Mouse (Mus musculus) embryonic facial prominence, embryonic 11.5 days (tissue): ENCODE data around the gene Ankdd1b. TPM values are rescaled to one million over a fixed set of nuclear protein-coding genes. Genes with fewer than 3 reads are reported as not detected.

Experiments used
- ATAC-seq: fragments of 200-750 bp; cut with Nextera tagmentation; replicated peaks from 2 replicates; pipeline ENCODE4 v1.8.0; 2017; ENCODE audit warnings: low read depth; ENCODE audit not compliant: insufficient number of reproducible peaks, low FRiP score, low TSS enrichment
- DNase-seq: peaks from one replicate; pipeline ENCODE4 v3.0.0-alpha.2; 2015; ENCODE audit warnings: low spot score
- H3K27ac ChIP-seq: fragments of 300-500 bp; sonication (generic); replicated peaks from 2 replicates; pipeline ENCODE4 v1.5.1; 2014; ENCODE audit warnings: mild to moderate bottlenecking, low read depth, low read length, control low read depth
- H3K27me3 ChIP-seq: fragments of 300-500 bp; sonication (generic); 2 replicates; pipeline ENCODE4 v1.6.1; 2014; ENCODE audit warnings: mild to moderate bottlenecking, low read length, moderate library complexity, mixed read lengths; ENCODE audit not compliant: control insufficient read depth, insufficient read depth
- H3K36me3 ChIP-seq: fragments of 300-500 bp; sonication (generic); replicated peaks from 2 replicates; pipeline ENCODE4 v1.6.1; 2014; ENCODE audit warnings: low read depth, mild to moderate bottlenecking, low read length, moderate library complexity, mixed read lengths; ENCODE audit not compliant: control insufficient read depth, insufficient read depth
- H3K4me1 ChIP-seq: fragments of 300-500 bp; sonication (generic); 2 replicates; pipeline ENCODE4 v1.6.1; 2014; ENCODE audit warnings: low read length, mixed read lengths; ENCODE audit not compliant: control insufficient read depth, insufficient read depth
- H3K4me2 ChIP-seq: fragments of 300-500 bp; sonication (generic); 2 replicates; pipeline ENCODE4 v1.6.1; 2014; ENCODE audit warnings: low read depth, mild to moderate bottlenecking, control low read depth, low read length, moderate library complexity
- H3K4me3 ChIP-seq: fragments of 300-500 bp; sonication (generic); 2 replicates; pipeline ENCODE4 v1.5.1; 2014; ENCODE audit warnings: low read depth, low read length, control low read depth
- H3K9ac ChIP-seq: fragments of 300-500 bp; sonication (generic); replicated peaks from 2 replicates; pipeline ENCODE4 v1.6.1; 2014; ENCODE audit warnings: mild to moderate bottlenecking, control low read depth, low read length
- H3K9me3 ChIP-seq: fragments of 300-500 bp; sonication (generic); replicated peaks from 2 replicates; pipeline ENCODE4 v1.6.1; 2016; ENCODE audit warnings: mild to moderate bottlenecking, low read length, inconsistent platforms, mixed read lengths; ENCODE audit not compliant: control insufficient read depth
- WGBS: fragments of 180-500 bp; shearing (Covaris S2); extraction: QIAGEN DNeasy Blood & Tissue Kit; methylation state at CpG from one replicate; pipeline ENCODE4 v1.1.7; 2014; 5-methylcytosine and 5-hydroxymethylcytosine counted together
- polyA plus RNA-seq: library from polyadenylated mRNA; unstranded; fragments of >200 nt; fragmentation: Nextera tagmentation; extraction: Ambion mirVana; gene quantifications from 2 replicates; pipeline ENCODE4 v1.2.1, GENCODE M21; 2014

The Ankdd1b gene
- polyA plus RNA-seq, 1 experiment from 2014 or later = not detected

GRCm38 (mm10) chr13:96421230-96421629 is 49.8 kb downstream of the Ankdd1b start:
- no peak for DNase-seq
- Histone ChIP-seq H3K4me1 (no peaks in the 10 kb centered on the region), H3K9ac (no peak overlapping the region), H3K27me3 (no peaks in the 10 kb centered on the region), H3K9me3 (no peaks in the 10 kb centered on the region), H3K4me3 (no peak overlapping the region), H3K27ac (no peak overlapping the region), H3K36me3 (no peaks in the 10 kb centered on the region; the same call in 1 of the 2 replicates), H3K4me2 (no peak overlapping the region)
- peak; percentile 59; the same call in 1 of the 2 replicates for ATAC-seq

- WGBS = 92% methylated on average over 4 of the region's 4 CpGs
- Histone ChIP-seq H3K4me2 (no peak overlapping the region), H3K4me1 (no peaks in the 10 kb centered on the region), H3K27ac (no peak overlapping the region), H3K9me3 (no peaks in the 10 kb centered on the region), H3K4me3 (no peak overlapping the region), H3K9ac (no peak overlapping the region), H3K36me3 (no peaks in the 10 kb centered on the region; the same call in 1 of the 2 replicates), H3K27me3 (no peaks in the 10 kb centered on the region)
- ATAC-seq (no peak), DNase-seq (no peak)
These were observed 52.5 kb downstream of the Ankdd1b start for GRCm38 (mm10) chr13:96418487-96418886.

GRCm38 (mm10) chr13:96417261-96417813 is 53.7 kb downstream of the Ankdd1b start:
- no peak overlapping the region for H3K27ac ChIP-seq
- no peak for DNase-seq
- H3K27me3 ChIP-seq = no peaks in the 10 kb centered on the region
- no peak for ATAC-seq
- no peaks in the 10 kb centered on the region for H3K4me1 ChIP-seq
- H3K9me3 ChIP-seq = no peaks in the 10 kb centered on the region
- no peak overlapping the region for H3K4me2 ChIP-seq
- H3K36me3 ChIP-seq = no peaks in the 10 kb centered on the region; the same call in 1 of the 2 replicates
- no peak overlapping the region for H3K9ac ChIP-seq
- 77% methylated on average over 5 of the region's 5 CpGs for WGBS
- no peak overlapping the region for H3K4me3 ChIP-seq

GRCm38 (mm10) chr13:96416380-96416779 is 54.6 kb downstream of the Ankdd1b start:
- H3K4me1 ChIP-seq = no peaks in the 10 kb centered on the region
- no peak for ATAC-seq
- 88% methylated on average over 8 of the region's 8 CpGs for WGBS
- no peaks in the 10 kb centered on the region for H3K9me3 ChIP-seq
- H3K4me3 ChIP-seq = no peak overlapping the region
- no peak for DNase-seq
- no peak overlapping the region for H3K27ac ChIP-seq
- H3K9ac ChIP-seq = no peak overlapping the region
- no peaks in the 10 kb centered on the region for H3K27me3 ChIP-seq
- H3K36me3 ChIP-seq = no peaks in the 10 kb centered on the region; the same call in 1 of the 2 replicates
- H3K4me2 ChIP-seq = no peak overlapping the region

GRCm38 (mm10) chr13:96414384-96414783 is 56.6 kb downstream of the Ankdd1b start:
- H3K9me3 ChIP-seq = no peaks in the 10 kb centered on the region
- WGBS = 91% methylated on average over 6 of the region's 6 CpGs
- H3K27ac ChIP-seq = no peak overlapping the region
- no peak for DNase-seq
- H3K9ac ChIP-seq = no peak overlapping the region
- H3K4me2 ChIP-seq = no peak overlapping the region
- H3K36me3 ChIP-seq = no peaks in the 10 kb centered on the region; the same call in 1 of the 2 replicates
- H3K4me3 ChIP-seq = no peak overlapping the region
- no peaks in the 10 kb centered on the region for H3K4me1 ChIP-seq
- ATAC-seq = no peak
- H3K27me3 ChIP-seq = no peaks in the 10 kb centered on the region

- no peak overlapping the region for H3K27ac ChIP-seq
- no peaks in the 10 kb centered on the region for H3K9me3 ChIP-seq
- no peak overlapping the region for H3K4me2 ChIP-seq
- 76% methylated on average over 1 of the region's 1 CpGs for whole genome bisulfite sequencing
- ATAC-seq (no peak), DNase-seq (no peak)
- H3K27me3 ChIP-seq = no peaks in the 10 kb centered on the region
- H3K36me3 ChIP-seq = peaks cover 3% of the 10 kb centered on the region
- H3K9ac ChIP-seq = no peak overlapping the region
- H3K4me1 ChIP-seq = no peaks in the 10 kb centered on the region
- no peak overlapping the region for H3K4me3 ChIP-seq
These were observed 62.2 kb downstream of the Ankdd1b start for GRCm38 (mm10) chr13:96408786-96409185.

- Histone ChIP-seq H3K27me3 (no peaks in the 10 kb centered on the region), H3K36me3 (peaks cover 3% of the 10 kb centered on the region), H3K4me1 (no peaks in the 10 kb centered on the region), H3K4me2 (no peak overlapping the region), H3K27ac (no peak overlapping the region), H3K4me3 (no peak overlapping the region), H3K9ac (no peak overlapping the region), H3K9me3 (no peaks in the 10 kb centered on the region)
- DNase-seq (peak; percentile 63), ATAC-seq (no peak)
- 69% methylated on average over 4 of the region's 4 CpGs for WGBS
These were observed 64.0 kb downstream of the Ankdd1b start for GRCm38 (mm10) chr13:96407040-96407439.

- Histone ChIP-seq H3K4me2 (no peak overlapping the region), H3K4me3 (no peak overlapping the region), H3K9ac (no peak overlapping the region), H3K9me3 (no peaks in the 10 kb centered on the region), H3K4me1 (no peaks in the 10 kb centered on the region), H3K36me3 (peaks cover 3% of the 10 kb centered on the region), H3K27ac (no peak overlapping the region), H3K27me3 (no peaks in the 10 kb centered on the region)
- WGBS = 94% methylated on average over 2 of the region's 2 CpGs
- ATAC-seq (no peak), DNase-seq (no peak)
These were observed 65.5 kb downstream of the Ankdd1b start for GRCm38 (mm10) chr13:96405518-96405917.
